Mouse (Mus musculus): Measurements from ENCODE around the gene Ggt6.

Gene Ggt6

GRCm38 (mm10) chr11:72434963-72435693, at the start of gene Ggt6:
TSS of gene Ggt6 (plus strand) at chr11:72435526.
- no peak for DNase-seq

DNA sequence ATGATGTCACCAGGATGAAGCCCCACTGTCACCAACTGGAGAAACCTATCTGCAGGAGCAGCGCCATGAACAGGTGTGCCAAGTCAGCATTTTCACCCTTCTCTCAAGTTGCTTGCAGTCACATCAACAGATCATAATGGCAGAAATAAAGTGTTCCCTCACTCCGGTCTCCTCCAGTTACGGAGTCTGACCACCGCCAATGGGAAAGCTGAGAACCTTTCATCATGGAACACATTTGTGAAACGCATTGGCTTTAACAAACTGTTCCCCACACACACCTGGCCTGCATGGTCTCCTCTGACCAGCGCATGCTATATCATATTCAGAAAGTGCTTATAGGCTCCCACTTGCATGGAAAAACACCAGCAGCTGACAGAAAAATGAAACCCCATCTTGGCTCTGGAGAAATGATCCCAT, 47.2 kb upstream of the Ggt6 start:
- DNase-seq: no peak

- DNase-seq: no peak
Observed at GRCm38 (mm10) chr11:72389407-72390142, 45.8 kb upstream of the Ggt6 start.

- no peak for DNase-seq
Observed at GRCm38 (mm10) chr11:72391181-72391580, 44.1 kb upstream of the Ggt6 start.

DNA sequence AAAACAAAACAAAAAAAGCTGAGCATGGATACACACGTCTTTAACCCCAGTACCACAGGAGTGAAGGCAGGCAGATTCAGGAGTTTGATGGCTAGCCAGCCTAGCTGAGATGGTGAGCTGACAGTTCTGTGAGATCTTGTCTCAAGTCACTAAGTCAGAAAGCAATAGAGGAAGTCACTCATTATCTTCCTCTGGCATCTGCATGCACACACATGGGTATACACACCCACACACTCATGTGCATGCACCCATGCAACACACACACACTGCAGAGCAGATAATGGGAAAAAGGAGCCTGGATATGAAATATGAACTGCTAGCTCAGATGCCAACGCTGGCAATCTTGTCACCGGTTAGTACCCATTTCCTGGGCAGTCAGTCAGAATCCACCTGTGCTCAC, 42.1 kb upstream of the Ggt6 start:
- DNase-seq: no peak

GRCm38 (mm10) chr11:72393669-72394068, 41.7 kb upstream of the Ggt6 start:
- no peak for DNase-seq

DNA sequence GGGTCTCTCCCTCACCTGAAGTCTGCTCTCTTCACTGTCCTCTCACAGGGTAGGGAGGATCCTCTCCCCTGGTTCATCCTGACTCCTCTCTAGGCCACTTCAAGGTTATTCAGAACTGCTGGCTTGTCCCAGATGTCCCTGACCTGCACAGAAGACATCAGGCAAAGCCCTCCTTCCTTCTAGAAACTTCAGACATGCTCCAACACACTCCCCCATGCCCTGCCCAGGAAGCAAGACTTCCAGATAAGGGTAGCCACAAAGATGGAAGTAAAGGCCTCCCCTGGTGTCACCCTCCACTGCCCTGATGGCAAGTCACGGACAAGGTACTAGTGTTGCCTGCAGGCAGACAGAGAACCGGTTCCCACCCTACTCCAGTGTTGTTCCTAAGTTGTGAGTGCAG, 40.6 kb upstream of the Ggt6 start:
- DNase-seq: no peak

GRCm38 (mm10) chr11:72395652-72396051, 39.7 kb upstream of the Ggt6 start:
- no peak for DNase-seq

- no peak for DNase-seq
Observed at GRCm38 (mm10) chr11:72396621-72397020, 38.7 kb upstream of the Ggt6 start.

GRCm38 (mm10) chr11:72397072-72397471, 38.3 kb upstream of the Ggt6 start:
- no peak for DNase-seq

DNA sequence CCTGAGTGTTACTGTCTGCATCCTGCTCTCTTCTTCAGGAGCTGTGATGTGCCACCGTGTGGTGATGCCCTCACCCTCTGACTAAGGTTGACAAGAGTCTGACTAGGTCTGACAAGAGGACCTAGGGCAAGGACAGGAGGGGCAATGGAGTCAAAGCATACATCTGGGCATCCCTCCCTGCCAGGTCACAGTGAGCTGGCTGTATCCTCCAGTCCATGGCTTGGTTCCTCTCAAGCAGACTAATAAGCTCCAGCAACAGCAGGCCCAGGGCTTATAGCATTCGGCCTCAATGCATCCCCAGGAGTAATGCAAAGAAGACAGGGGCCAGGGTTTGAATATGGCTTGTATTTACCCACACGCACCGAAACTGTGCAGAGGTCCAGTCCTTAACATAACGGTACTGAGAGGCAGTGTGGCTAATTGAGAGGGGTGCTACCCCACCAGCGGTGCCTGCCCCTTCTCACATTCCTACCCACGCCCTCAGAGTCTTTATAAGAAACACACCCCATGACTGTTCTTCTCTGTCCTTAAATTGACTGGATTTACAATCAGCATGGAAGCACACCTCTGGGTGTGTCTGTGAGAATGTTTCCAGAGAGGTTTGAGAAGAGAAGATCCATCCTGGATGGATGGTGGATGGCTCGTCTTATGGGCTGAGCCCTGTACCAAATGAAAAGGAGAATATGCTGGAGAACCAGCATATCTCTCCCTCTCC, 37.4 kb upstream of the Ggt6 start:
- no peak for DNase-seq

DNA sequence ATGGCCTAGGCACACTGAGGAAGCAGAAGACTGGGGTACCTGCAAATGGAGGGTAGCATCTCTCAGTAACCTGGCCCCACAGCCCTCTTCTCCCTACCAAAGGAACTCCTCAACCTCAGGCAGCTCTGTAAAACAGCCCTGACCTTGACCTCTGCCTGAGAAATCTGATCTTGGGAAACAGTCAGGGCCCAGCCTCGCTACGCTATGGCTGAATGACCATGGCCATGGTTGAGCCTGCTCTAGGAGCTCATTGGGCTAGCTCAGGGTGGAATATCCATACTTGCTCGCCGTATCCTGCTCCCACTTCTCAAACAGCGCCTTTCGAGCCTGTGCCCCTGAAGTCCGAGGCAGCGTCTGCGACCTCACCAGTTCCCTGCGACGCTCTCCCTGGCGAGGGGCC, 34.3 kb upstream of the Ggt6 start:
- DNase-seq: no peak

DNA sequence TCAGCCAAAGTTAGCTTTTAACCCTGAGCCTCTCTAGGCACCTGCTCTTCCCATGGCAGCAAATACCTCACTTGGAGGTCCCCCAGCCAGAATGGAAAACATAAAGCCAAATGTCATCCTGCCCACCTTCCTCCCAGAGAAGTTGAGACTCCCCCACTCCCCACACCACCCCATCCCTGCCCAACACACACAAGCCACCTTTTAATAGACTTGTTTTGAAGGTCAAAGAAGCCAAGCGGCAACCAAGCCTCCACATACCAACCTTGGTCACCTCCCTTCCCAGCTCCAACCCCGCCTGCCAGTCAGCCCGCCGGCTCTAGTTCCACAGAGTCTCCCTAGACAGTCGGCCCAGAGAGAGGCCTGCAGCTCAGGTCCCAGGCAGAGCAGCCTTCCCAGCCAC, 33.3 kb upstream of the Ggt6 start:
- DNase-seq: no peak

GRCm38 (mm10) chr11:72402969-72403368, 32.4 kb upstream of the Ggt6 start:
- no peak for DNase-seq

DNA sequence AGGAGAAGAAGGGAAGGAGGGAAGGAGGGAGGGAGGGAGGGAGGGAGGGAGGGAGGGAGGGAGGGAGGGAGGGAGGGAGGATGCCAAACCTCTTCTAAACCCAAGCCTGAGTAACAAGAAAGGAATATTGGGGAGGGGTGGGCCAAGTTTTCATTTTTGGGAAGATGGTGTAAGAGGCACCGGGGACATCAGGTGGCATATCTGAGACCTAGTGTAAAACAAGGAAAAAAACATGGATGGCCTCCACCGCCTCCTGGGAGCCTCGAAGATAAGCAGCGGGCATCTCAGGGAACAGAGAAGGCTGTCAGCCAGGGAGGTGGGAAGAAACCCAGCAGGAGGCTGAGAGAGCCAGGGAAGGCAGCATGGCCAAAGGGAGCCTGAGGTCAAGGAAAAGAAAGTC, 29.8 kb upstream of the Ggt6 start:
- DNase-seq: no peak

DNA sequence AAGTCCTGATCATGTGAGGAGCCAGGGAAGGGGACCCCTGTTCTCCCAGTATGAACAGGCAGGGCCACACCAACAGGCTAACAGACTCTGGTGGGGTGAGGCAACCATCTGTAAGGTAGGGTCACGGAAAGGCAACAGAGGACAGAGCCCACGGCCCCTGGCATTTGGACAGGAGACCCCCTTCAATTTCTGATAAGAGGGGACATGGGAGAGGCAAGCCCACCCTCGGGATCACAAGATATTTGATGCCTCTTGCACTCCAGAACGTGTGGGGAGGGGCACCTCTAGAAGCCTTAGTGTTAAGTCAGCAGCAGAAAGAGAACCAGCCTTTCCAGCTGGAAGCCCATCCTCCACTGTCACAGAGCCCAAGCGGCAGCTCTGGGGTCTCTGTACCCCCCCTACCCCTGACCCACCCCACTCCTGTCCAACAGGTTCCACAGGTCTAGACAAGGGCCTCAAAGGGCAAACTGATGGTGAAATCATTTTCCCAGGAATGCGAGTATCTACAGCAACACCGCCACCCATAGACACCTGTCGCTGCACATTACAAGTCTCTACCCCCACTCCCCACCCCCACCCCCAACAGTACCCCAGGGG, 29.1 kb upstream of the Ggt6 start:
- DNase-seq: no peak

- DNase-seq: no peak
Observed at GRCm38 (mm10) chr11:72407081-72407480, 28.2 kb upstream of the Ggt6 start.

GRCm38 (mm10) chr11:72407574-72407973, 27.8 kb upstream of the Ggt6 start:
- DNase-seq: no peak

DNA sequence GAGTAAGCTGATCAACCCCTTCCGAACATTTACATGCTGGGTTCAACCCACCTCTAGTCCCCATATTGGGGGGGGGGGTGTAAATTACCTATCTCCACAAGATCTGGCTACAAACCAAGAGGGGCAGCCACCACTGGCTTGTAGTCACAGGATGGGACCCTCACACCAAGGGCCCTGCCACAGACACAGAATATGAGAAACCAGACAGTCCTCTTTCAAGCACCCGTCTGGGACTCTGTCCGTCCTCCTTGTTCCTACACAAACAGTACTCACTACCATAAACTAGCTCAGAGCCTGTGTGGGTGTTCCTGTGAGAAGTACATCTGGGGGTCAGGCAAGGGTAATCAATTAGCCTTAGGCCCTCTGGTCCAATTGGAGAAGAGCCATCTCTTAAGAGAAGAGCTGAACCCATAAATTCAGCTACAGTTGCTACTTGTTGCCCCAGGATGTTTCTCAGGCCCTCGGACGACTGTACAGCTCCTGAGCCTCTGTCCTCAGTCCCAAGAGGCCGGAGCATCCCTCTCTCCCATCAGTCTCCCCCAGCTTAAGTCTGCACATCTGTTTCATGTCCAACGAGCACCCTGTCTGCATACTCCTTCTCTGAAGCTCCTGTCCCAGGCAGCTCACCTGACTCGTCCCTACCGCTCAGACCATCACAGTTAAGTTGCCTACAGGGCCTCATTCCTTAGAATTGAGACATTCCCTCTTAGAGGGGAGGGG, 26.7 kb upstream of the Ggt6 start:
- DNase-seq: no peak

- no peak for DNase-seq
Observed at GRCm38 (mm10) chr11:72409649-72410385, 25.5 kb upstream of the Ggt6 start.

- no peak for DNase-seq
Observed at GRCm38 (mm10) chr11:72410521-72411092, 24.7 kb upstream of the Ggt6 start.
